Mouse (Mus musculus): ENCODE measurements around the gene Tnni1. TPM values are rescaled to one million over a fixed set of nuclear protein-coding genes. Genes with fewer than 3 reads are reported as not detected.

Gene Tnni1
- polyA plus RNA-seq, 1 experiment from 2014 or later = 3.4 TPM

DNA sequence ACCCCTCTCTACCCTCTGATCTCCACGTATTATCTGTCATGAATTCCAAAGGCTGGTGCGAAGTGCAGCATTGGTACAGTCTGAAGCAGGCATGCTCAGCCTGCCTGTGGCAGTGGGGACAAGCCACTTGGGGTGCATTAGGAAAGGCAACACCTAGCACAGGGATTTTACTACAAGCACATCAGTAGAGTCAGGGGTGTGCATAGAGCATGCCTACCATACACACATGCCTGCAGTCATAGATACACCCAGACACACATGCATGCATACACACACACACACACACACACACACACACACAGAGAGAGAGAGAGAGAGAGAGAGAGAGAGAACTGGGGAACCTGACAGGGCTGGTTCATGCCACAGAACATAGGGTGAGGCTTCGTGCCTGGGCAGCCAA, 33.0 kb downstream of the Tnni1 start:
- no peak overlapping the region for H3K9ac ChIP-seq (replicated peaks; ENCODE audit: low read depth, low read length)
- H3K27ac ChIP-seq (ENCODE audit: low read depth, low read length) = no peak overlapping the region
- H3K9me3 ChIP-seq (ENCODE audit: control insufficient read depth, low read length) = no peaks in the 10 kb centered on the region
- H3K36me3 ChIP-seq (ENCODE audit: control insufficient read depth, insufficient read depth, low read length) = no peaks in the 10 kb centered on the region
- H3K4me3 ChIP-seq (ENCODE audit: low read depth, low read length) = no peak overlapping the region
- 88% methylated on average over 3 of the region's 3 CpGs for WGBS
- no peak for ATAC-seq (ENCODE audit: low read depth)
- H3K4me1 ChIP-seq (ENCODE audit: control insufficient read depth, insufficient read depth, low read length) = no peaks in the 10 kb centered on the region
- no peaks in the 10 kb centered on the region for H3K27me3 ChIP-seq (ENCODE audit: control insufficient read depth, insufficient read depth, low read length)
- no peak overlapping the region for H3K4me2 ChIP-seq (ENCODE audit: low read depth, low read length)

DNA sequence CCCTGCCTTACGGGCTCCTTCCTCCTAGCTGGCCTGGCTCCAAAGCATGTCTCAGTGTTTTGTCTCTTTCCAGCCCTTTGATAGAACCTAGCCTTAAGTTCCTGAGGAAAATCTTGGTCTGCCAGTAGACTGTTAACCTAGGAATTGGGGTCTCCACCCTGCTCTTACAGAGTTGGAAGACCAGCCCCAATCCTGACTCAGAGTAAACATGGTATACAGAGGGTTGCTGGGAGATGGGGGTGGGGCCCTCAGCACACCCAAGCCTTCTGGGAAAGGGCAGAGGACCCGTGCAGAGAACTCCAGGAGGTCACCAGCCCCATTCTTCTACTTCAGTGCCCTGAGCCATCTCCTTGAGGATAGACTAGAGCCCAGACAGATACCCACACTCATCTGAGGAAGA, 33.4 kb downstream of the Tnni1 start:
- Histone ChIP-seq H3K36me3 (ENCODE audit: control insufficient read depth, insufficient read depth, low read length) (no peaks in the 10 kb centered on the region), H3K4me1 (ENCODE audit: control insufficient read depth, insufficient read depth, low read length) (no peaks in the 10 kb centered on the region), H3K9me3 (ENCODE audit: control insufficient read depth, low read length) (no peaks in the 10 kb centered on the region), H3K4me3 (ENCODE audit: low read depth, low read length) (no peak overlapping the region), H3K9ac (replicated peaks; ENCODE audit: low read depth, low read length) (no peak overlapping the region), H3K27me3 (ENCODE audit: control insufficient read depth, insufficient read depth, low read length) (peaks cover 2% of the 10 kb centered on the region), H3K27ac (ENCODE audit: low read depth, low read length) (no peak overlapping the region), H3K4me2 (ENCODE audit: low read depth, low read length) (no peak overlapping the region)
- no peak for ATAC-seq (ENCODE audit: low read depth)
- WGBS = 27% methylated on average over 2 of the region's 2 CpGs

DNA sequence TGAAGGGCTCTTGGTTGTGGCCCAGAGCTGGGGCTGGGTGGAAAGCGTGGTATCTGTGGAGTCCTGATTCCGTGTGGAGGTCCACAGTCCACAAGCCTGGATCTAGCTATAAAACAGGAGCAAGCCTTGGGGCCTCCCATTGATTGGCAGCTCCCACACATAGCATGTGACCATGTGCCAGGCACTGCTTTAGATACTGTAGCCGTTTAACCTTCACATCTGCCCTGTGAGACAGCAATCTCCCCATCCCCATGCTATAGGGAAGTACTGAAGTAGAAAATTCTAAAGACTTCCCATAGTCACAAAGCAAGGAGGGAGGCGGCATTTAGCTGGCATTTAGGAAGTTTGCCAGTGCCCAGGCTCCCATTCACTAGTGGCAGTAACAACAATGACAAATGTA, 33.8 kb downstream of the Tnni1 start:
- H3K27ac ChIP-seq (ENCODE audit: low read depth, low read length) = no peak overlapping the region
- WGBS = 70% methylated on average over 4 of the region's 4 CpGs
- H3K9ac ChIP-seq (replicated peaks; ENCODE audit: low read depth, low read length) = no peak overlapping the region
- peaks cover 7% of the 10 kb centered on the region for H3K27me3 ChIP-seq (ENCODE audit: control insufficient read depth, insufficient read depth, low read length)
- H3K9me3 ChIP-seq (ENCODE audit: control insufficient read depth, low read length) = no peaks in the 10 kb centered on the region
- no peaks in the 10 kb centered on the region for H3K4me1 ChIP-seq (ENCODE audit: control insufficient read depth, insufficient read depth, low read length)
- no peak overlapping the region for H3K4me2 ChIP-seq (ENCODE audit: low read depth, low read length)
- H3K36me3 ChIP-seq (ENCODE audit: control insufficient read depth, insufficient read depth, low read length) = no peaks in the 10 kb centered on the region
- H3K4me3 ChIP-seq (ENCODE audit: low read depth, low read length) = no peak overlapping the region
- peak; percentile 28; the same call in 1 of the 2 replicates for ATAC-seq (ENCODE audit: low read depth)

GRCm38 (mm10) chr1:135813687-135814395, 34.6 kb downstream of the Tnni1 start:
- Histone ChIP-seq H3K27me3 (ENCODE audit: control insufficient read depth, insufficient read depth, low read length) (peaks cover 15% of the 10 kb centered on the region), H3K9me3 (ENCODE audit: control insufficient read depth, low read length) (no peaks in the 10 kb centered on the region), H3K4me1 (ENCODE audit: control insufficient read depth, insufficient read depth, low read length) (peaks cover 6% of the 10 kb centered on the region; the same call in 1 of the 2 replicates), H3K4me3 (ENCODE audit: low read depth, low read length) (no peak overlapping the region), H3K4me2 (ENCODE audit: low read depth, low read length) (no peak overlapping the region), H3K27ac (ENCODE audit: low read depth, low read length) (no peak overlapping the region), H3K36me3 (ENCODE audit: control insufficient read depth, insufficient read depth, low read length) (no peaks in the 10 kb centered on the region), H3K9ac (replicated peaks; ENCODE audit: low read depth, low read length) (no peak overlapping the region)
- 77% methylated on average over 5 of the region's 5 CpGs for WGBS
- ATAC-seq (ENCODE audit: low read depth) = no peak

DNA sequence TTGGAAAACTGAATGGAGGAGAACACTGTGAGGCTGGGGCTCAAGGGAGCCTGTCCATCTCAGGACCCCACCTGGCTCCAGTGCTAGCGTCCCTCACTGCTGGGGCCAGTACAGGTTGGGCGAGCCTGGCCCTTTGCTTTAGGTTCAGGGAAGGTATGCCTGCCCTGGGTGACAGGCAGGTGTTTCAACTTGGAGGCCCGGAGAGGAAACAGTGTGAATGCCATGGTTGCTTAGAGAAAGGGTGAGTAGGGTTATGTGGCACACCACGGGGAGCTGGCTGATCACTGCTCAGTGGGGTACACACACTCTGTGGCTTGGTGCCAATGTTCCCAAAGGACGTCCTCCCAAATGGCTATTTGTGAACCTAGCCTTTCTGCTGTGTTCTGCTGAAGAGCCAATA, 35.3 kb downstream of the Tnni1 start:
- H3K27me3 ChIP-seq (ENCODE audit: control insufficient read depth, insufficient read depth, low read length) = peaks cover 21% of the 10 kb centered on the region
- WGBS = 86% methylated on average over 5 of the region's 5 CpGs

GRCm38 (mm10) chr1:135817595-135817994, 38.4 kb downstream of the Tnni1 start:
- Histone ChIP-seq H3K4me3 (ENCODE audit: low read depth, low read length) (no peak overlapping the region), H3K9me3 (ENCODE audit: control insufficient read depth, low read length) (no peaks in the 10 kb centered on the region), H3K4me2 (ENCODE audit: low read depth, low read length) (no peak overlapping the region), H3K36me3 (ENCODE audit: control insufficient read depth, insufficient read depth, low read length) (no peaks in the 10 kb centered on the region), H3K4me1 (ENCODE audit: control insufficient read depth, insufficient read depth, low read length) (peaks cover 8% of the 10 kb centered on the region; the same call in 1 of the 2 replicates), H3K9ac (replicated peaks; ENCODE audit: low read depth, low read length) (no peak overlapping the region), H3K27ac (ENCODE audit: low read depth, low read length) (no peak overlapping the region), H3K27me3 (ENCODE audit: control insufficient read depth, insufficient read depth, low read length) (peaks cover 27% of the 10 kb centered on the region)
- WGBS = 73% methylated on average over 4 of the region's 4 CpGs
- ATAC-seq (ENCODE audit: low read depth) = no peak

More for the DNA sequence above, 35.3 kb downstream of the Tnni1 start:
- H3K4me3 ChIP-seq (ENCODE audit: low read depth, low read length) = no peak overlapping the region
- peaks cover 8% of the 10 kb centered on the region; the same call in 1 of the 2 replicates for H3K4me1 ChIP-seq (ENCODE audit: control insufficient read depth, insufficient read depth, low read length)
- H3K9me3 ChIP-seq (ENCODE audit: control insufficient read depth, low read length) = no peaks in the 10 kb centered on the region
- no peak for ATAC-seq (ENCODE audit: low read depth)
- no peak overlapping the region for H3K4me2 ChIP-seq (ENCODE audit: low read depth, low read length)
- no peak overlapping the region for H3K9ac ChIP-seq (replicated peaks; ENCODE audit: low read depth, low read length)
- no peaks in the 10 kb centered on the region for H3K36me3 ChIP-seq (ENCODE audit: control insufficient read depth, insufficient read depth, low read length)
- H3K27ac ChIP-seq (ENCODE audit: low read depth, low read length) = no peak overlapping the region

GRCm38 (mm10) chr1:135818481-135819086, 39.4 kb downstream of the Tnni1 start, which contains the start of gene Lad1:
Lad1 (plus strand) TSS chr1:135818598.
- Histone ChIP-seq H3K27me3 (ENCODE audit: control insufficient read depth, insufficient read depth, low read length) (peaks cover 27% of the 10 kb centered on the region), H3K9me3 (ENCODE audit: control insufficient read depth, low read length) (no peaks in the 10 kb centered on the region), H3K4me1 (ENCODE audit: control insufficient read depth, insufficient read depth, low read length) (peaks cover 8% of the 10 kb centered on the region; the same call in 1 of the 2 replicates), H3K36me3 (ENCODE audit: control insufficient read depth, insufficient read depth, low read length) (no peaks in the 10 kb centered on the region), H3K4me2 (ENCODE audit: low read depth, low read length) (peak within 1 kb of the TSS; percentile 97), H3K27ac (ENCODE audit: low read depth, low read length) (no peak within 1 kb of the TSS), H3K9ac (replicated peaks; ENCODE audit: low read depth, low read length) (peak within 1 kb of the TSS; percentile 59), H3K4me3 (ENCODE audit: low read depth, low read length) (peak within 1 kb of the TSS; percentile 52)
- WGBS = 1% methylated on average over 63 of the region's 63 CpGs
- peak; percentile 50; the same call in 1 of the 2 replicates for ATAC-seq (ENCODE audit: low read depth)

GRCm38 (mm10) chr1:135820071-135820470, 40.8 kb downstream of the Tnni1 start:
- Histone ChIP-seq H3K27me3 (ENCODE audit: control insufficient read depth, insufficient read depth, low read length) (peaks cover 27% of the 10 kb centered on the region), H3K4me3 (ENCODE audit: low read depth, low read length) (no peak overlapping the region), H3K36me3 (ENCODE audit: control insufficient read depth, insufficient read depth, low read length) (no peaks in the 10 kb centered on the region), H3K27ac (ENCODE audit: low read depth, low read length) (no peak overlapping the region), H3K4me2 (ENCODE audit: low read depth, low read length) (no peak overlapping the region), H3K4me1 (ENCODE audit: control insufficient read depth, insufficient read depth, low read length) (peaks cover 8% of the 10 kb centered on the region; the same call in 1 of the 2 replicates), H3K9ac (replicated peaks; ENCODE audit: low read depth, low read length) (no peak overlapping the region), H3K9me3 (ENCODE audit: control insufficient read depth, low read length) (no peaks in the 10 kb centered on the region)
- no peak for ATAC-seq (ENCODE audit: low read depth)
- WGBS = 79% methylated on average over 10 of the region's 10 CpGs

GRCm38 (mm10) chr1:135820736-135821364, 41.6 kb downstream of the Tnni1 start:
- no peaks in the 10 kb centered on the region for H3K9me3 ChIP-seq (ENCODE audit: control insufficient read depth, low read length)
- no peak overlapping the region for H3K27ac ChIP-seq (ENCODE audit: low read depth, low read length)
- H3K9ac ChIP-seq (replicated peaks; ENCODE audit: low read depth, low read length) = no peak overlapping the region
- no peak overlapping the region for H3K4me2 ChIP-seq (ENCODE audit: low read depth, low read length)
- H3K27me3 ChIP-seq (ENCODE audit: control insufficient read depth, insufficient read depth, low read length) = peaks cover 27% of the 10 kb centered on the region
- no peak for ATAC-seq (ENCODE audit: low read depth)
- WGBS = 70% methylated on average over 16 of the region's 16 CpGs
- peaks cover 8% of the 10 kb centered on the region; the same call in 1 of the 2 replicates for H3K4me1 ChIP-seq (ENCODE audit: control insufficient read depth, insufficient read depth, low read length)
- H3K36me3 ChIP-seq (ENCODE audit: control insufficient read depth, insufficient read depth, low read length) = no peaks in the 10 kb centered on the region
- no peak overlapping the region for H3K4me3 ChIP-seq (ENCODE audit: low read depth, low read length)

Measured in neural tube, embryonic 14.5 days (tissue).